Mouse (Mus musculus): Measurements from ENCODE around the gene Gemin6.
"Not testable (repeated sequence)": the region's sequence is repeated elsewhere in the genome, so short reads cannot be mapped to it uniquely, and the experiment has no call there.

Gemin6 gene

GRCm38 (mm10) chr17:80234376-80234775 is 10.1 kb downstream of the Gemin6 start:
- no peak for DNase-seq (ENCODE audit: low read depth, low spot score)

- no peak for DNase-seq (ENCODE audit: low read depth, low spot score)
Observed at GRCm38 (mm10) chr17:80235477-80235876, 11.2 kb downstream of the Gemin6 start.

GRCm38 (mm10) chr17:80236805-80237204 is 12.6 kb downstream of the Gemin6 start:
- no peak for DNase-seq (ENCODE audit: low read depth, low spot score)

- DNase-seq (ENCODE audit: low read depth, low spot score) = no peak
Observed at GRCm38 (mm10) chr17:80237475-80237874, 13.2 kb downstream of the Gemin6 start.

GRCm38 (mm10) chr17:80241594-80241993 is 17.4 kb downstream of the Gemin6 start:
- DNase-seq (ENCODE audit: low read depth, low spot score) = no peak

- DNase-seq (ENCODE audit: low read depth, low spot score) = no peak
Observed at GRCm38 (mm10) chr17:80243116-80243515, 18.9 kb downstream of the Gemin6 start.

GRCm38 (mm10) chr17:80252757-80253525 is 28.7 kb downstream of the Gemin6 start:
- DNase-seq (ENCODE audit: low read depth, low spot score) = no peak

- peak; percentile 47 for DNase-seq (ENCODE audit: low read depth, low spot score)
Observed at GRCm38 (mm10) chr17:80254421-80254820, 30.2 kb downstream of the Gemin6 start.

GRCm38 (mm10) chr17:80255208-80255607 is 31.0 kb downstream of the Gemin6 start:
- DNase-seq (ENCODE audit: low read depth, low spot score) = peak; percentile 98

- DNase-seq (ENCODE audit: low read depth, low spot score) = no peak
Observed at GRCm38 (mm10) chr17:80267065-80267464, 42.8 kb downstream of the Gemin6 start.

GRCm38 (mm10) chr17:80268151-80268550 is 43.9 kb downstream of the Gemin6 start:
- DNase-seq (ENCODE audit: low read depth, low spot score) = no peak

GRCm38 (mm10) chr17:80270622-80271021 is 46.4 kb downstream of the Gemin6 start:
- DNase-seq (ENCODE audit: low read depth, low spot score) = not testable (repeated sequence)
